Mouse (Mus musculus) right cerebral cortex, postnatal 10 days (tissue): ENCODE results near the gene Usb1.

Experiments used
- DNase-seq, 2 experiments: peaks; one replicate each; pipeline ENCODE4 v3.0.0; 2021; ENCODE audit warnings: low spot score in 2 of 2

Gene Usb1

GRCm38 (mm10) chr8:95335706-95336105, 3.6 kb downstream of the Usb1 start:
- DNase-seq = no peak

- no peak for DNase-seq
Observed at GRCm38 (mm10) chr8:95336363-95336762, 4.3 kb downstream of the Usb1 start.

- no peak for DNase-seq
Observed at GRCm38 (mm10) chr8:95341721-95342120, 9.6 kb downstream of the Usb1 start.

GRCm38 (mm10) chr8:95344668-95345067, 12.6 kb downstream of the Usb1 start:
- DNase-seq = no peak

- DNase-seq = peak; percentile 89
Observed at GRCm38 (mm10) chr8:95346643-95347545, 14.8 kb downstream of the Usb1 start.

GRCm38 (mm10) chr8:95348356-95348755, 16.3 kb downstream of the Usb1 start:
- DNase-seq = no peak

GRCm38 (mm10) chr8:95348811-95349630, 16.9 kb downstream of the Usb1 start:
- peak; percentile 93 to 94 for DNase-seq

- no peak for DNase-seq
Observed at GRCm38 (mm10) chr8:95351461-95351860, 19.4 kb downstream of the Usb1 start.

GRCm38 (mm10) chr8:95352151-95352870, 20.2 kb downstream of the Usb1 start, which contains the start of gene Mmp15:
Mmp15 (plus strand) TSS chr8:95352268.
- DNase-seq = peak; percentile 82

- DNase-seq = peak; percentile 62 to 64
Observed at GRCm38 (mm10) chr8:95352871-95353866, 21.1 kb downstream of the Usb1 start.

- DNase-seq = no peak
Observed at GRCm38 (mm10) chr8:95354606-95355005, 22.5 kb downstream of the Usb1 start.

GRCm38 (mm10) chr8:95358550-95359411, 26.7 kb downstream of the Usb1 start:
- no peak for DNase-seq

GRCm38 (mm10) chr8:95360181-95361015, 28.3 kb downstream of the Usb1 start:
- no peak for DNase-seq

- DNase-seq = no peak
Observed at GRCm38 (mm10) chr8:95361016-95361341, 28.9 kb downstream of the Usb1 start.

GRCm38 (mm10) chr8:95362272-95362671, 30.2 kb downstream of the Usb1 start:
- DNase-seq = no peak

GRCm38 (mm10) chr8:95363849-95364248, 31.8 kb downstream of the Usb1 start:
- DNase-seq = no peak

- DNase-seq = peak in 1 of 2 experiments; percentile 21
Observed at GRCm38 (mm10) chr8:95369581-95370326, 37.7 kb downstream of the Usb1 start.

GRCm38 (mm10) chr8:95373389-95374002, 41.4 kb downstream of the Usb1 start:
- no peak for DNase-seq
